Mouse (Mus musculus): ENCODE measurements around the gene Theg.

GRCm38 (mm10) chr10:79597051-79597935 lies 10.2 kb upstream of the Theg start:
- no peak for TF ChIP-seq CTCF (conservative IDR thresholded peaks at IDR 0.05; ENCODE audit: low read length)
- no peak for TF ChIP-seq POU5F1 (IDR thresholded peaks at IDR 0.05; ENCODE audit: borderline replicate concordance, low read length)
